Comparison of ENCODE assay signal across 8 mouse cellular contexts in the genomic region with DNA sequence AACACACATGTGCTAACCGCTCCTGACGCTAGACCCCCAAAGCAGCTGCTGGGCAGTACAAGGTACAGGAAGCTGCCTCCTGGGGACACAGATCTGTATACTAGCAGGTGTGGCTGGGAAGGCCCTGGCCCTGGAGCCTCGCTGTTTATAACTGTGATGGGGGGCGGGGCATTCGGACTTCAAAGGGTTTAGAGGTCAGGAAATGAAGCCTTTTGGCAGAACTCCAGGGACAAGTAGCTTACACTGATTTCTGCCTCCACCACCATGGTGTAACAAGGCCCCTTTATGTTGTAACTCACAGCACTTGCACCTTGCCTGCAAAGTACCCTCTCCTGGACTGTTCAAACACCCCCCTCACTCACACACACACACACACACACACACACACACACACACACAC.
DNase-seq lines count a peak whose midpoint lies in the region; ATAC-seq lines count a peak whose summit lies in the region.

No protein-coding gene starts in this region.

- WGBS in heart, embryonic 15.5 days = 6% methylated on average over 5 of the region's 5 CpGs

- peak; percentile 42 for ATAC-seq in heart, embryonic 15.5 days (replicated peaks; ENCODE audit: insufficient number of reproducible peaks, insufficient read depth, low FRiP score, low read depth)
- ATAC-seq in megakaryocyte progenitor cell, adult 5-6 weeks (replicated peaks; ENCODE audit: poor library complexity) = peak; percentile 29; the same call in 1 of the 2 replicates
- no peak for ATAC-seq in megakaryocyte-erythroid progenitor cell, adult 5-6 weeks (replicated peaks; ENCODE audit: low FRiP score, low TSS enrichment, poor library complexity, severe bottlenecking)
- no peak for ATAC-seq in frontal cortex, adult (ENCODE audit: low TSS enrichment)

- peak overlapping the region; percentile 65 for H3K27ac ChIP-seq in heart, embryonic 15.5 days

- H3K36me3 ChIP-seq in heart, embryonic 15.5 days = no peaks in the 10 kb centered on the region

- no peak overlapping the region for H3K4me2 ChIP-seq in heart, embryonic 15.5 days

- H3K27me3 ChIP-seq in heart, embryonic 15.5 days = no peaks in the 10 kb centered on the region

- H3K4me3 ChIP-seq in heart, embryonic 15.5 days = no peak overlapping the region

- H3K4me1 ChIP-seq in heart, embryonic 15.5 days (replicated peaks) = peaks cover 47% of the 10 kb centered on the region

- H3K9ac ChIP-seq in heart, embryonic 15.5 days = no peak overlapping the region

- H3K9me3 ChIP-seq in heart, embryonic 15.5 days (replicated peaks) = no peaks in the 10 kb centered on the region

- peak; percentile 18 to 28 for DNase-seq in frontal cortex, postnatal 14 days (ENCODE audit: low spot score in 2 of 2)
- DNase-seq in frontal cortex, postnatal 25 days (ENCODE audit: low spot score in 2 of 2) = no peak
- peak; percentile 80 to 83 for DNase-seq in adrenal gland, postnatal 36 days
- DNase-seq in kidney, postnatal 4 days = peak; percentile 70 to 79

Comparison
In these comparisons a context has a peak if more than half of its experiments do, and no peak if none do; other contexts are left out.
1. DNase-seq: peak in frontal cortex, postnatal 14 days (2 of 2), adrenal gland, postnatal 36 days (2 of 2) and kidney, postnatal 4 days (2 of 2); none in frontal cortex, postnatal 25 days (0 of 2).
2. ATAC-seq: peak in heart, embryonic 15.5 days (single experiment) and megakaryocyte progenitor cell, adult 5-6 weeks (single experiment); none in megakaryocyte-erythroid progenitor cell, adult 5-6 weeks (single experiment) and frontal cortex, adult (single experiment).